Mouse (Mus musculus) ovary, postnatal 10 days (tissue): ENCODE measurements at regions not wholly inside any gene's neighbourhood (a gene's known extent, or its start where the extent isn't known, plus 50 kb on each side); places are given as distances from the start of the nearest gene placed in this dataset.

Source experiments
- DNase-seq: peaks from one replicate; pipeline ENCODE4 v3.0.0; 2022; ENCODE audit warnings: low spot score

DNA sequence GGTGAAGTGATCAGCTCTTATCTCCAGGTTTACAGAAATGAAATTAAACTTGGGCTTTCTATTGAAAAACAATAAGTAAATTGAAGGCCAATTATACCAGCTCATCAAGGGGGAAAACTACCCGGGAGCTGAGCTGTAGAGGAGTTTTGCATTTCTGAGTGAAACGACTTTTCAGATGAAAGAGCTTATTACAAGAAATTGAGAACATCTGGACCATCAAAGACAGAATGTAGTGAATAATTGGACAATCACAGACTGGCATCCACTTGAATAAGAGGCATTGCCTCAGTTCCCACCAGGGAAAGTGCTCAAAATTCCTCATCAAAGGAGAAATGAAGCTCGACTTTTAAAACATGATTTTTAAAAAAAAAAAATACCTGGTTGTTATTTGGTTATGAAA is 675.7 kb upstream of the Auts2 start:
- DNase-seq, result no peak

DNA sequence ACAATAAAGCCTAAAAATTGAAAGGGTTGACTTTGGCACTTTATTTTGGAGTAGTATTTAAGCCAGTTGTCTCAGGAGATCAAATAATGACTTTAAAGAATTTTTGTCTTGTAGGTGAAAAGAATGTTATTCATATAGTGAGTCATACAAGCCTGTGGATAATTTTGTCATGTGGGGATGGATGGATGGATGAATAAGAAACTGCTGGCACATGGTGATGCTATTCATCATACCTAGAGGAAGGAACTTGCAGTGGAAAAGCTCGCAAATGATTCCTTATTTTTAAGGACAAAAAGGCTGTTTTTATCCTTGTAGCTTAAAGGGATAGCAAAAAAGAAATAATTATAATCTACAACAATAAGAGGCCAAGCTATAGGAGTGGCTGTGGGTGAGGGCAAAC is 655.4 kb upstream of the Auts2 start:
- DNase-seq, result no peak

DNA sequence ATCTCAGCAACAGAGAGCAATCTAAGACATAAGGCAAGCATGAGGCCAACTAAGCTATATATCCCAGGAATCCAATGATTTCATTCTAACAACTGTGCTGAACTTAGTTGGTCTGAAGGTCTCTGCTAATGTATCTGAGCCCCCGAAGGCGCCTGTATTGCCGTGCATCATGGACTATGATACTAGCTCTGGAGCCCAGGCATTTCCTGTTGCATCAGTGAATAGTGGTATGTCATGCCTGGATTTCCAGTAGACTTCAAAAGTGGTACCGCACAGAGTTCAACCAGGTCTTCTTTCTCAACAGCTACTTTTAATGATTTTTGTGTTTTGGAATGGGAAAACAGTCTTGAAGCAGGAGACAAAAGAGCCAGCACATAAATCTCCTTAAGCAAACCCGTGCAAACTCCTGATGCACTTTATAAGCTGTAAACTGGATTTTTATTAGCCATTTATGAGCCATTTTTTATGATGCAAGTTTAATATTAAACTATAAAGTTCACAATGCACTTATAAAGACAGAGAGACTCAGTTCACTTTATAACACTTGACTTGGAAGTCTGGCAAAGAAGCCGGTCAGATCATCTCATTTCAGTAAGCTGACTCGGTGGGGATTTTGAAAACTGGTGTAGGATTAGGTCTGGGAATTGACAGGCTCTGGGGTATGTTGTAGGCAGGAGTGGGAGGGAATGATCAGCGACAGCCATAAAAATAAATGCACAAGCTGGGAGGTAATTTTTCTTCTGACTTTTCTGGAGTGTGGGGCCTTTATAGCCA is 646.8 kb upstream of the Auts2 start:
- DNase-seq, result no peak

DNA sequence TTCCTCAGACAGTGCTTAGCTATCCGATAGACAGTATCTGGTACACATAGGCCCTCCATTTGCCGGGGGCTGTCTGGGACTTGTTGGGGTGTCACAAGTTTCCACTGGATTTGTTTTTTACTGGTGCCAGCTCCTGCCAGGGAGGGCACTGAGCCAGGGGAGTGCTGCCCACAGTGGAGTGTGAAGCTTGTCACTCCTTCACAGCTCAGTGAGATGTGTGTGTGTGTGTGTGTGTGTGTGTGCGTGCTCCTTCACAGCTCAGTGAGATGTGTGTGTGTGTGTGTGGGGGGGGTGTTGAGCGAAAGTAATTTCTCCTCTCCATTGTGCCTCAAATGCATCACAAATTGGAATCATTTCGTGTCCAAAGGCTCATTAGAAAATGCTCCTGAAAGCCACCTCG is 632.5 kb upstream of the Auts2 start:
- no peak for DNase-seq

DNA sequence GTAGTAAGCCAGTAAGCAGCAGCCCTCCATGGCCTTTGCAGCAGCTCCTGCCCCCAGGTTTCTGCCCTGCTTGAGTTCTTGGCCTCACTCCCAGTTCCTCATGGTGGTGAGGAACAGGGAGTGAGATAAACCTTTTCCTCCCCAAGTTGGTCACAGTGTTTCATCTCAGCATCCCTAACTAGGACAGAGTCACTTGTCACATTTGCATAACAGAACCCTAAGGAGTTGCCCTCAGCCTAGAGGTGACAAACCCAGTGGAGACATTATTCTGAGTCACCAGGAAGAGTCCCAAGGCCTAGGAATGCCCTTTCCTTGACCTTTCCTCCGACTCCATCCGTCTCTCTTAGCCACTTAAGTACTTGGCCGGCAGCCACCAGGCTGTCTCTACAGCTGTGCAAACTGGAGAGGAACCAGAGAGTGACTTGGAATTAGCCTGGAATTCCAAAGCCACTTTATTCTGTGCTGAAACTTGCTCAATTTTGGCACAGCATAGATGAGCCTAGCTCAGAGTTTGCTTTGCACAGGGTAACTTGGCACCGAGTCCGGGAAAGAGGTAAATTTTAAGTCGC is 630.1 kb upstream of the Auts2 start:
- peak; percentile 26 for DNase-seq

DNA sequence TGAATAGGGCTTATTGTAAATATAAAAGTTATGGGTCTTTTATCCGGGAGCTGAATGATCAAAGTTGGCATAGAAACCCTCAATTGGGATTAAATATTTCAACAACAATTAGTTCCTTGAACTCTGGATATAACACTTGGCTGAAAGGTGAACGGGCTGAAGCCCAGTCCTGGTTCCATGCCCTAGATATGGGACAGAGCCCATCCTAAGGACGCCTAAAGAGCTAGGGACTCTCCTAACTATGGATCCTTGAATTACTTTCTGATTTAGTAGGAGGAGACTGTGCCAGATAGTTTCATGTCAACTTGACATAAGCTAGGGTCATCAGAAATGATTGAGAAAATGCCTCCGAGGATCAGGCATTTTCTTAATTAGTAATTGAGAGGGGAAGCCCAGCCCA is 629.5 kb upstream of the Auts2 start:
- no peak for DNase-seq

DNA sequence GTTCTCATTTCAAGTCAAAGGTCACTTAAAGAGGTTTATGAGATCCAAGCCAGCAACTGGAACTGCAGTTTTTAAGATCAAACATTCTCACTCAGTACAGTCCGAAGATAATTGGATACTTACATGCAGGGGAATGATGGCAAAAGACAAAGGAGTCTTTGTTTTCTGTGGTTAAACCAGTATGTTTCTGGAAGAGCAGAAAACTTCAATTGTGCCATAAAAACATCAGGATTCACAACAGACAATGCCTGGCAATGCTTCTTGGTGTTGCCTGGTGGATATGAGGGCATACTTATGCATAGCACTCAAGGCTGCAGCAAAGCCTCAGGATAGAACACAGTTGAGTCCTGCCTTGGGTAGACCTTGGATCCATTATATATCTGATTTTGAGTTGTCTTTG is 628.1 kb upstream of the Auts2 start:
- DNase-seq, result no peak

DNA sequence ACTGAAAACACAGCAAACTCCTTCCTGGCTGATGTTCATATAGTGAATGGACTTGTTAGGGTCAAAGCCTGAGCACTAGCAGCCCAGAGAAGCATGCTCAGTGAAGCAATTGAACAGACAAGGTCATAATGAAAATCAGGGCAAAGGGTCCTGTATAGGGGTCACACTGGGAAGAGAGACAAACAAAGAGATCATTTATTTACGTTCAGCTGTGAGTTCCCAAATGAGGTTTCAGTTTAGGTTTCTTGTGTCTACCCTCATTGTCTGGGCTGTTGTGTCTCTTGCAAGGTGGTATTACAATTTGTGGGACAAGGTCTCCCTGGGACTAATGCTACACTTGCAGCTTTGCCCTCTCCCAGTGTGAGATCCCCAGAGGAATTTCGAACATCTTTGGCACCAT is 624.4 kb upstream of the Auts2 start:
- no peak for DNase-seq

DNA sequence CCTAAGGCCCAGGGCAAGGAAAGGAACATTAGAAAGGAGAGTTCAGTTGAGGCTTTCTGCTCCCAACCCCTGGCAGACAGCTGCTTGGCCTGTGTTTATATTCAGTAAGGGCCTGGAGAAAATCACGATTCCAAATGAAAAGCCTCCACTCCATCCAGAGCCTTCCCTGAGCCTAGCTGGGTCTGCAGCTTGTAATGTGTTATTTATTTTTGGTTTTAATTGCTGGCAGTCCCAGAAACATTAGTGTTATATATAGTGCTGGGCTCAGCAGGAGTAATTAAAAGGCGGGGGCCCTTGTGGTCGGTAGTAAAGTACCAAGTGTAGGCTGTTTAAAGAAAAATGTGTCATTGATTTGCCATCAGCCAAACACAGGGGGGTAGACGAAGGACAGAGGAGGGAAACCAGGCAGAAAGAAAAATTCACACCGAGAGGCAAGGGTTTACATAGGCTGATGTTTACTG is 623.9 kb upstream of the Auts2 start:
- DNase-seq, result no peak

DNA sequence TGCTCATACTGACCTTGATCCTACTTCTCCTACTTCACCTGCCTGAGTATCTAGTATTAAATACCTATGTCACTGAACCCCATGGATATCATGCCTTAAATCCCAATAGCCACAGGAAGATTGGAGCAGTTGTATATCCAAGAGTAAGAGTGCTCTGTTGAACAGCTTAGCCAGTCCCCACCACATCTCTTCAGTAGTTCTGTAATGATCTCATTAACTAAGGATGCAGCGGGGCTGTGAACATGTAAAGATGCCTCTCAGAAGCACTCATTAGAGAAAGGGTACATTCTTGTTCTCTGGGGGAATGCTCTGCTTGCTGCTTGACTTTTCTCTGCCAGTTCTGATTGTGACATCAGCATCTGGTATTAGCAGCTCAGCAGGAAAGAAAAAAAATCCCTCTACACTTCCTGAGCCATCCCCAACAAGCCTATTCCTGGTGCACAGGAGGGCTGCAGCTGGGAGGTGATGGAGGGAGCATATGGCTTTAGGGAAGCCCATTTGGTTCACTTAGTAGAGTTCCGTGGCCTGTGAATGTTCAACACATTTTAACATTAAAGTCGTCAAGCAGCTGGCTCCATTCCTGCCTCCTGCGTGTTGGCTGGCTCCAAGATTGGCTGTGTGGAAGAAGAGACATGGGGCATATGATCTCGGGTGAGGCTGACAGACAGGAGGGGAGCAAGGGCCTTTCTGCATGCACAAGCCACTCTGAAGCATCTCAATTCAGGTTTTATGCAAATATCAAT is 613.1 kb upstream of the Auts2 start:
- no peak for DNase-seq

DNA sequence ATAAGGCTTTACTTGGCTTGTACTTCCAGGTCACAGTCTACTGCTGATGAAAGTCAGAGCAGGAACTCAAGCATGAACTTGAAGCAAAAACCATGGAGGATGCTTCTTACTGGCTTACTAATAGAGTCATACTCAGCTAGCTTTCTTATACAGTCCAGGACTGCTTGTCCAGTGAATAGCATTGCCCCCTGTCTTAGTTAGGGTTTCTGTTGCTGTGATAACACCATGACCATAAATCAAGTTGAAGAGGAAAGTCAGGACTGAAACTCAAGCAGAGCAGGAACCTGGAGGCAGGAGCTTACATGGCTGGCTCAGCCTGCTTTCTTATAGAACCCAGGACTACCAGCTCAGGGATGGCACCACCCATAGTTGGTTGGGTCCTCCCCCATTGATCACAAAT is 602.9 kb upstream of the Auts2 start:
- DNase-seq, result no peak

DNA sequence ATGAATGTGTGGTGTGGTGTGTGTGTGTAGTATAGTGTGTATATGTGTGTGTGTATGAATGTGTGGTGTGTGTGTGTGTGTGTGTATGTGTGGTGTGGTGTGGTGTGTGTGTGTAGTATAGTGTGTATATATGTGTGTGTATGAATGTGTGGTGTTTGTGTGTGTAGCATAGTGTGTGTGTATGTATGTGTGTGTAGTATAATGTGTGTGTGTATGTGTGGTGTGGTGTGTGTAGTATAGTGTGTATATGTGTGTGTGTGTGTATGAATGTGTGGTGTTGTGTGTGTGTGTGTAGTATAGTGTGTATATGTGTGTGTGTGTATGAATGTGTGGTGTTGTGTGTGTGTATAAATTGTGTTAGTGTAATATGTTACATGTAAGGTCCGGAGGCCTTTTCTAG is 600.5 kb upstream of the Auts2 start:
- no peak for DNase-seq

DNA sequence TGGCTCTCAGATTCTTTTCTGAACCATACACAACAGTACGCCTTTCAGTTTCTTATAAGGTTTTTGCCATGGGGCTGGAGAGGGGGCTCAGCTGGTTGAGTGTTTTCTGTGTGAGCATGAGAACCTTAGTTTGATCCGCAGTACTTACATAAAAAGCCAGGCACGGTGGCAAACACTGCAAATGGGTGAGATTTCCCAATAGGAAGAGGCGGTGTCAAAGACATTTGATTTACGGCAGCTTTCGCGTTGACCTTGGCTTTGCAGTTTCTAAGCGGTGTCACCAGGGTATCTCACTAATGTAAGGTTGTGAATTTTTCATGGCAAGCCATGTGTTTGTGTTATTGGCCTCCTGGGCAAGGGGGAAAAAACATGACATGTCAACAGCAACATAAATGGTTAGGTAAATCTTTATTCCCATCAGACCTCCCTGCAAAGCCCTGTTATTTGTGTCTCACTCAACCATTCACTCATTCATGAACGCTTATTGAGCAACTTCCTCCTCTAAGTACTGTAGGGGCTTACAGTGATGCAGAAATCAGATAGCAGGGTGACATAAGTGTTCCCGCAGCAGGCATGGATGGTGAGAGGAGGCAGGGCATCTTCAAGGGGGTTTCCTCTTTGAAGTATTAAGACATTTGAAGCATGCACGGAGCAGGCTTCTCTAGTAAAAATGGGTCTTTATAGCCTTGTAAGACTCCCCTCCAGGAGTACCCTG is 599.4 kb upstream of the Auts2 start:
- DNase-seq, result no peak

DNA sequence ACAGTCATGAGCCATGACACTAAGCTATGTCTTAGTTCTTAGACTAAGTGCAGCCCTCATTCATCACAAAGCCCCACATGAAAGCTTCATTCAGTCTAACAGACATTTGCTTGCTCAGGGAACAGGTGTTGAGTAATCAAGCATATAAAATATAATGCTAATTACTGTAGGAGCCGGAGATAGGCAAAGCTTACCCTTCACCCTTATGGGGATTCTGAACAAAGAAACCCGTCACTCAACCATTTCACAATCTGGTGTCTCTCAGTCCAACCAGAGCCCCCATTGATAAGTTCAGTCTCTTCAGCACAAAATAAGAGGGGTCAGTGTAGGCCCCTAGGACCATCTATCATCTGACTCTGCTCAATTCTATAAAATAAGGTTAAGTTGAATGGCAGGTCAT is 587.9 kb upstream of the Auts2 start:
- no peak for DNase-seq

DNA sequence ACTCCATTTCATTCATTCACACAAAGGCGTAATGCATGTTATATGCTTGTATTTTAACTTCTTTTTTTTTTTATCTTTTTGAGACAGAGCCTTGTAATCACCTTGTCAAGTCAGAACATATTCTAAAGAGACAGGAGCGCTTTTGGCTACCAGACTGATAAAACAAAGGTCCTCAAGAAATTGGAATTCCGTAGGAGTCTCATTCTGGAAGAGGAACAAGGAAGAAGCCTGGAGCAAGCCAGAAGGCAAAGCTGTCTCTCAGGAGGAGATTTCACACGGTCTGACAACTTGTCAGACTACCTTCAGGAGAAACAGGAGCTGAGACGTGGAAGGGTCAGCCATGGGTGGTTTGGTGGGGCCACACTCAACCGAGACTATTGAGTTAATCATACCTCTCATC is 587.2 kb upstream of the Auts2 start:
- DNase-seq, result no peak

DNA sequence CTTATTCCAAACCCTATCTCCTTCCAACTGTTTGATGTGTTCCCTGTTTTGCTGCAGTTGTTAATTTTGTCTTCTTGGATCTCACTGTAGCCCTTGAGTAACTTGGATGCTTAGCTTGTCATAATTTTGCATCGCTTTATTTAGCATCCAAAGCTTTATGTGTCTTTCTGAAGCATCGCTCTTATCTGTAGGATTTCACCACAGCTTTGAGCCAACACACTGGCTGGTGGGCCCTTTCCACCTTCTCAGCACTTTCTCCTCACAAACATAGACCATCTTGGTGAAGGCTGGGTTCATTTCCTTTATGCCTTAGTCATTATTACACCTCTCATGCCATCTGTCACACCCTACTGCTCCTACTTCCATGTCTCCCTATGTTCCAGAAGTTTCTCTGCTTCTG is 581.1 kb upstream of the Auts2 start:
- DNase-seq, result no peak

DNA sequence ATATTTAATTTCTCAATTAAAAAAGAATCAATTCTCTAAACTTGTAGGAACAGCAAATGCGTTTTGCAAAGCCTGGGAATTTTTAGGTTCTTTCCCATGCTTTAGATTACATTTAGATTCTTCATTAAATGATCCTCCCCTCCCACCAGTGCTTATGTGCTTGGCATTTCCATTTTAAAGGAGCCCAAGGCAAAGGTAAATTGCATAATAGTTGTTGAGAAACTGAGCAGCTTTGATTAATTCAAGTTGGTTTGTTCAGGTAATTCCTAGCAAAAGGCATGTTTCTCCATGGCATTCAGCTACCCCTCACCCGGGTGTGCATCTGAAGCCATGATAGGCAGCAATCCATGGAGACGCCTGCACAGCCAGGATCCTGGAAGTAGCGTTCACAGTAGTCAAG is 570.8 kb upstream of the Auts2 start:
- DNase-seq, result no peak

DNA sequence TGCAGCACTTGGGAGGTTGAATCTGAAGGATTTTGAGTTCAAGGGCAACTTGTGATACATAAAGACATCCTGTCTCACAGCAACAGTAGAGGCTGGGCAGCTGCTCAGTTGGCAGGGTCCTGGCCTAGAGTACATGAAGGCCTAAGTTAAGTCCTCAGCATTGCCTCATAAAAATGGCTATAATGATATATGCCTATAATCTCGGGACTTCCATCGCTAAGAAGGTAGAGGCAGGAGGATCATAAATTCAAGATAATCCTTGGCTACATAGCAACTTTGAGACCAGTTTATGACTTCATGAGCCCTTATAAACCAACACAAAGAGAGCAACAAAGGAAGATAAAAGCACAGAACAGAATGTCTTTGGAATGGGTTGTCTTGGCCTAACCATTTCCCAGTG is 570.0 kb upstream of the Auts2 start:
- DNase-seq, result no peak

DNA sequence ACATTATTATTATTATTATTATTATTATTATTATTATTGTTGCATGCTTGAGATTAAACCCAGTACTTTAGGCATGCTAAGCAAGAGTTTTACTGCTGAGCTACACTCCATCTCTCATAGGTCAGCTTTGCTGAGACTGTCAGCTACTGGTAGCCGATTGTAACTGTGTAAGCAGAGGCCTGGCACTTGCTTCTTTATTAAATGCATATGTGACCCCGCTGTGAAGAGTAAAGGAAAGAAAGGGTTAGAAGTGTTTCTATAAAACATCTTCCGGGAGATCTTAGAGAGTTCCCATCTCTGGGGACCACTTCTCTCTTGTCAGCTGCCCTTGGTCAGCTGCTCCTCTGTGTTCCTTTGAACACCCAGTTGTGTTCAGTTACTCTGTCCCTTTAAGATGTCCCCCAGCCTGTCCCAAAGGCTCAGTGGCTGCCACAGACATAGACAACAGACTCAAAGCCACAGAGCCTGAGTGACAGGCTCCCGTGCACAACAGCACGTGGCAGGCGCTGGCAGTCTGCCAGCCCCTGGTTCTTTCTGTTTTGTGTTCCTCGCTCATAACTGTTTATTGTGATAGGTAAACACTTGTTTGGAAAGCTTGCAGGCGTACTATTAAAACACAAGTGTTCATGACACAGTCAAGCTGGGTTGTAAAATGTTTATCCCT is 563.7 kb upstream of the Auts2 start:
- DNase-seq, result no peak

DNA sequence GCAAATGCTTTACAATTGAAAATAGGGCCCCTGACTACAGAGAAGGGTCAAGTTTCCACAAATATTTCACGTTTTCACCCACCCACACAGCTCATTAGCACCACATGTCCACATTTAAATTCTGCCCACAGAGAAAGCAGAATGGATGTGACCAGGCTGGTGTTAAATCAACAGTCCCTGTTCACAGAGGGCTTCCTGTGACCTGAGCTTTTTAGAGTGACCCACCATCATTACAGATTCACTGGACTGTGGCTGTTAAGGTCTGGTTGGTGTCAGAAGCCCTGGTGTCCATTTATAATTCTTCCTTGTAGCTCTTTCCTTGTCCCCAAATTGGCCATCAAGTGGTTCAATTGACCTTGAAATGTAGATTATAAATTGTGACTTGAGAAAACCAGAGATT is 553.2 kb upstream of the Auts2 start:
- no peak for DNase-seq

DNA sequence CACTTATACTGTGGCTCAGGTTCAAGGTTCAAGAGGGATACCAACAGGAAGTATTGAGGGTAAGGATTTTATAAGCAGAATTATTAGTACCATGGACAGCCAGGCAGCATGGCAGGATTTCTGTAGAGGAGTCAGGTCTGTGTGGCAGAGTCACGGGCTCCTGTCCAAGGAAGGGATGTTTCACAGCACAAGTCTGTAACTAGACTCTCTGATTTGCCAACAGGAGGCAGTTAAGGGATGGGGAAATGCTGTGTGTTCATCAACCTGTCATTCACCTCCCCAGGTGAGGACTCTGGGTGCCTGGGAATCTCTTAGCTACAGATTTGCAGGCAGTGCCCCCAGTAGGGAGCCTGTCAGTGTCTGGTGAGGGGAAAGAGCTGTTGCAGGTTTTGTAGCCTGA is 541.7 kb upstream of the Auts2 start:
- no peak for DNase-seq

DNA sequence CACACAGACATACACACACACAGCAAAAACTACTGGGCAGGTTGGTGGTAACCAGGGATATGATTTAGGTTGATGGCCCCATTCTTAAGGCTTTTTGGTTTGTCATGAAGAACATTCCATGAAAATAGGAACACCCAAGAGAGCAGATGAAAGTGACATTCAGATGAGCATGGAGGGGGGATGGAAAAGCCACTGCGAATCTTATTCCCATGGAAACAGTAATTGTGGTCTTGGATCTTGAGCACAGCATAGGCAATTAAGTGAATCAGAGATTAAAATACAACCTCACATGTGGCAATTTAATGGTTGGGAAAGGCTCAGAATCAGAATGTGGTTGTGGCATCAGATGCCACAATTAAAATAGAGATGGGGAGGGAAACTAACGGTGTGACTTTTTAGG is 537.6 kb upstream of the Auts2 start:
- DNase-seq, result no peak
